Mouse (Mus musculus) left cerebral cortex, adult 6 months (tissue): ENCODE data around the gene Cog1. TPM values are rescaled to one million over a fixed set of nuclear protein-coding genes. Genes with fewer than 3 reads are reported as not detected.

Experiments used
- long read RNA-seq, 2 experiments: library from polyadenylated mRNA; unstranded; transcript quantifications; one replicate each; pipeline ENCODE4 v2.0.0; 2019 to 2020
- polyA plus RNA-seq: library from polyadenylated mRNA; unstranded; fragments of <200 nt; fragmentation: Nextera tagmentation; gene quantifications from 2 replicates; pipeline ENCODE4 v1.2.3, GENCODE M21; 2021

Cog1 gene
- polyA plus RNA-seq, result 31.8 and 33.6 TPM in 2 replicates
- long read RNA-seq, experiment 1, transcript Cog1-201 (14 exons, 3,935 nt), result major isoform, 146 of 269 reads
- long read RNA-seq, experiment 1, partial matches to known transcripts, result 35 of 269 reads
- long read RNA-seq, experiment 1, other reads (novel, unspliced or antisense), result 88 of 269 reads
- long read RNA-seq, experiment 2, transcript Cog1-201 (14 exons, 3,935 nt), result major isoform, 13 of 31 reads
- long read RNA-seq, experiment 2, partial matches to known transcripts, result 9 of 31 reads
- long read RNA-seq, experiment 2, other reads (novel, unspliced or antisense), result 8 of 31 reads

DNA sequence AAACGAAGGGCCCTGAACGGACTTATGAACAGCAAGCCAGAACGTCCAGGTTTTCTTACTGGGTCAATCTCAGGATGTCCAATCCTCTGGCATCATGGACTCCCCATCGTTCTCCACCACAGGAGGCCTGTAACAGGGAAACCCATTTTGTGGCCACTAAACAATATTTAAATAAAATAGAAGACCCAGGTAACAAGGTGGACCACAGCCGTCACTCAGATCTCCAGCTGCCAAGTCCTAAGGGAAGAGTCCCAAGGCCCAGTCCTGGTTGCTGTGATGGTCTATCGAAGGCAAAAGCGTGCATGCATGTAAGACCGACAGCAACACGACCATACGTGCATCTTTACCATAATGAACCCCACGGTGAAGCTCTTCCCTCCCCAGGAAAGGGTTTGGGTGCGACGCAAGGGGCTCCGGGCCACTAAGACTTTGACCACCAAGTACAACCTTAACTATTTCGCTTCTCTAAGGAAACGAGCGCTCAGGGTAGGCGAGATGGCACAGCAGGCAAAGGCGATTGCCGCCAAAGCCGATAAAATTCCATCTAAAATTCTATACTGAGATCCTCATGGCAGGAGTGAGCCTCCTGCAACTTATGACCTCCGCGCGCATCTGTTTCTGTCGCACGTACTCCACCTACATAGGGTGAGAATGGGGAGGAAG is at the start of gene Cog1:
Gene Cog1 (plus strand): TSS at position 480 of the 663 bp plus-strand sequence.

DNA sequence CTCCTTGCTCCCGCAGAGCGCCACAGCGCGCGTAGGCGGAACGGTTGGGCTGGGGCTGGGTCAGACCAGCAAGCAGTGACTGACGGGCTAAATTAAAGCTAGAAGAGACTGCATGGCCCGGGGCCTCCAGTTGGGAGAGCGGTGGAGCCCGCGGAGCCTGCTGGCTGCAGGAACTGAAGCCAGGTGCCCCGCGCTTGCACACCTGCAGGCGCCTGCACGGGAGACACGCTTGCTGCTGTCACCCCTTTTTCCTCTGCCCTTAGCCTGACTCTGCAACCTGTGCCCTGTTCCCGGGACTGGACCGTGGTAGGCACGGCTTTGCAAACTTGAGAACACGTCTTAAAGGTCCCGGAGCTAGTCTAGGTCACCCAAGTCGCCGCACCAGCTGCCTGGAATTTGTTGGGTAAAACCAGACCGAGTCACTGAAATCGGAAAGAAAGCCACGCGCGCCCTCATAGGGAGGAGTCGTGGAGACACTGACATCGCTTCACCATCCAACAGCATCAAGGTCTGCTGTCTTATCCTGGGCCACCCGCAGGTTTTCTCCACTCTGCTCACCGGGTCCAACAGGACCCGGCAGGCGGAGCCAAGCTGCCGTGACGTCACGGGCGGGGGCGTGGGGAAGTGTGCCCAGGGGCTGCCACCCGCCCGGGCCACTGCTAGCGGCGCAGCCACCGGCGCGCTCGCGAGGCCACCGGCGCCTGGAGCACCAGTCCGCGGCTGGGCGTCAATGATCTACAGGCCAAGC is 30.1 kb upstream of the Cog1 start, which contains the start of gene Sstr2:
Gene Sstr2 (plus strand): TSS at position 671 of the 748 bp plus-strand sequence.

DNA sequence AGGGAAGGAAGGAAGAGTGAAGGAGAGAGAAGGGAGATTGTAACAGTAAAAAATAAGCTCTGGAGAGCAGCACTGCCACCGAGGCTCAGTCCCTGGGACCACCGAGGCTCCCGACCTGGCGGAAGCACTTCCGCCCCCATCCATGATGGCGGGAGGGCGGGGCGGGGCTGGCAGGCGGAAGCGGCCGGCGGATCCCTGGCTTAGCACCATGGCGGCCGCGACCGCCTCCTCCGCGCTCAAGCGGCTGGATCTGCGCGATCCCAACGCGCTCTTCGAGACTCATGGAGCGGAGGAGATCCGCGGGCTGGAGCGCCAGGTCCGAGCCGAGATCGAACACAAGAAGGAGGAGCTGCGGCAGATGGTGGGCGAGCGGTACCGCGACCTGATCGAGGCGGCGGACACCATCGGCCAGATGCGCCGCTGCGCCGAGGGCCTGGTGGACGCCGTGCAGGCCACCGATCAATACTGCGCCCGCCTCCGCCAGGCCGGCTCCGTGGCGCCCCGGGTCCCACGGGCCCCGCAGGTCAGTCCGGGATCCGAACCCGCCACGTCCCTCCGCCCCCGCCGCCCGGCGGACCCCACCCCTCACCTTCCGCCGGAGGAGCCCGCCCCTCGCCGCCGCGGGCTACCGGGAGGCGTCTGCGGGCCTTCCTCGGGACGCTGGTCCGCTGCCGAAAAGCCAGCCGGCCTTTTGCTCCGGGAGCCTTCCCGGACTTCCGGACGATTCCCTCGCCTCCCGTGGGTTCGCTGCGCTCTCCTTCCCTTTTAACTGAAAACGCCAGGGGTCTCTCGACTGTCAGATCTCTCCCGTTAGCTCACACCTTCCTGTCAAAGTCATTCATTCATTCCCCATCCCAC is 613 bp downstream of the Cog1 start, which contains the start of gene Slc39a11:
Gene Slc39a11 (minus strand): TSS at position 727 of the 858 bp plus-strand sequence.

DNA sequence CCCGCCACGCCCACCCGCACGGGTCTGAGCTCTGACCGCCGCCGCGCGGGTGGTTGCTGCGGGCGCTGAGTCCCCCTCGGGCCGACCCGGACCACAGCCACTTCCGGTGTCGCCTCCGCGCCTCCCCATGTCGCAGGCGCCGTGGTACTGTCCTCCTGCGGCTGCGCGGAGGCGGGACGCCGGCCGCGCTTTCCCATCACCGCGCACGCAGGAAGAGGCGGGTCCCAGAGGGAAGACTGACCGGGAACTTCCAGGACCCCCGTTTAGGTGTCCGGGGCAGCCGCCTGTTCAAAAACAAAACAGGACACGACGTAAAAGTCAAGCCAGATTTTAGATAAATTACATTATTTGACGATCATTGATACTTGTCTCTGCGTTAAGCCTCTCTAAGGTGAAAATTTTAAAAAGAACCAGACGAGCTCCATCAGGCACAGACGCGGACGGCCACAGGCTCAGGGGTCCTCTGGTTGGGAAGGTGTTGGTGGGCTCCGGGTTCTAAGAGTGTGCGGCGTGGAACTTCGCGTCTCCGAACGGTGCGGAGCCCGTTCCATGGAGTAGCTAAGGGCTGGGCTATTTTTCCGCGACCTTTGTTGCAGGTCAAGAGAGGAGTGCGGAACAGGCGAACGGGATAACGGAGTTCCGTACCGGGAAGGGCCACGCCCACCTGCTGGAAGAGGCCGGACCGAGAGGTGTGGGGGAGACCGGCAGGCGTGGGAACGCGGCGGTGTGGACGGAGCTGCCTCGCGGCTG is 35.2 kb downstream of the Cog1 start, which contains the start of the genes Fam104a and D11Wsu47e:
Gene Fam104a (minus strand): TSS at position 199 of the 750 bp plus-strand sequence.
Gene D11Wsu47e (plus strand): TSS at position 456 of the 750 bp plus-strand sequence.

GRCm38 (mm10) chr11:113709731-113710256 is 60.8 kb downstream of the Cog1 start, which contains the start of gene Cpsf4l:
Cpsf4l (minus strand) TSS chr11:113710017.

Other genes with a start within 250 kb of the Cog1 start
- gene Sstr2, start 29.8 kb upstream of the Cog1 start, polyA plus RNA-seq, result 21.9 and 27.2 TPM in 2 replicates
- gene Slc39a11, start 910 bp downstream of the Cog1 start, polyA plus RNA-seq, result 9.3 and 10.1 TPM in 2 replicates
- gene Fam104a, start 35.0 kb downstream of the Cog1 start, polyA plus RNA-seq, result 43.2 and 43.6 TPM in 2 replicates
- 8.4 and 10.3 TPM in 2 replicates for gene D11Wsu47e, start 35.2 kb downstream of the Cog1 start, polyA plus RNA-seq
- gene Cpsf4l, start 60.8 kb downstream of the Cog1 start, polyA plus RNA-seq, result 0.29 TPM in 1 of 2 replicates, not detected in the other
- gene Cdc42ep4, start 102.7 kb downstream of the Cog1 start, polyA plus RNA-seq, result 13.6 and 13.8 TPM in 2 replicates